ENCODE assay signal across 8 mouse cellular contexts in genomic region chr6:128424269-128425019, GRCm38 (mm10). TPM values are rescaled to one million over a fixed set of nuclear protein-coding genes. Genes with fewer than 3 reads are reported as not detected.
DNase-seq lines count a peak whose midpoint lies in the region; ATAC-seq and TF ChIP-seq lines count a peak whose summit lies in the region.

Gene Itfg2 (minus strand): TSS chr6:128424931.

- H3K4me2 ChIP-seq in heart, embryonic 12.5 days, result peak within 1 kb of the TSS; percentile 82
- H3K4me2 ChIP-seq in kidney, postnatal 0 days (ENCODE audit: low read length), result peak within 1 kb of the TSS; percentile 76
- peak within 1 kb of the TSS; percentile 78 for H3K4me2 ChIP-seq in liver, embryonic 11.5 days
- H3K4me2 ChIP-seq in stomach, embryonic 14.5 days (replicated peaks; ENCODE audit: low read depth, low read length), result peak within 1 kb of the TSS; percentile 70

- no peak for TF ChIP-seq CTCF in C2C12 (IDR thresholded peaks at IDR 0.05; ENCODE audit: control insufficient read depth, insufficient read depth, insufficient read length)
- TF ChIP-seq CTCF in brain, embryonic 14.5 days (IDR thresholded peaks at IDR 0.05; ENCODE audit: borderline replicate concordance, extremely low read depth, insufficient read depth, insufficient read length), result no peak
- TF ChIP-seq CTCF in kidney, postnatal 0 days (IDR thresholded peaks at IDR 0.05; ENCODE audit: low read depth), result no peak

- peak within 1 kb of the TSS; percentile 61 for H3K4me3 ChIP-seq in C2C12 (ENCODE audit: insufficient read depth, poor library complexity, severe bottlenecking)
- peak within 1 kb of the TSS; percentile 98 for H3K4me3 ChIP-seq in erythroblast, embryonic 14.5 days (replicated peaks)
- peak within 1 kb of the TSS; percentile 69 for H3K4me3 ChIP-seq in heart, embryonic 12.5 days
- H3K4me3 ChIP-seq in kidney, postnatal 0 days (replicated peaks; ENCODE audit: low read depth, low read length), result peak within 1 kb of the TSS; percentile 60
- H3K4me3 ChIP-seq in liver, embryonic 11.5 days (ENCODE audit: low read depth, low read length), result peak within 1 kb of the TSS; percentile 67
- H3K4me3 ChIP-seq in stomach, embryonic 14.5 days (ENCODE audit: low read depth, low read length), result peak within 1 kb of the TSS; percentile 60

- peak within 1 kb of the TSS; percentile 87 for H3ac ChIP-seq in C2C12 (ENCODE audit: control insufficient read depth, insufficient read length, low read depth)

- no peaks in the 10 kb centered on the region for H3K27me3 ChIP-seq in C2C12 (ENCODE audit: control insufficient read depth, insufficient read depth, insufficient read length)
- H3K27me3 ChIP-seq in erythroblast, embryonic 14.5 days (ENCODE audit: control insufficient read depth), result no peaks in the 10 kb centered on the region
- no peaks in the 10 kb centered on the region for H3K27me3 ChIP-seq in heart, embryonic 12.5 days (replicated peaks)
- H3K27me3 ChIP-seq in kidney, postnatal 0 days (ENCODE audit: insufficient read depth, low read length), result no peaks in the 10 kb centered on the region
- no peaks in the 10 kb centered on the region for H3K27me3 ChIP-seq in liver, embryonic 11.5 days (replicated peaks; ENCODE audit: control insufficient read depth, insufficient read depth, low read length)
- H3K27me3 ChIP-seq in stomach, embryonic 14.5 days (ENCODE audit: control insufficient read depth, insufficient read depth, low read length), result no peaks in the 10 kb centered on the region

- WGBS in heart, embryonic 12.5 days, result under 1% methylated on average over 42 of the region's 42 CpGs
- WGBS in kidney, postnatal 0 days, result under 1% methylated on average over 42 of the region's 42 CpGs
- WGBS in liver, embryonic 11.5 days, result under 1% methylated on average over 42 of the region's 42 CpGs
- WGBS in stomach, embryonic 14.5 days, result 0% methylated on average over 42 of the region's 42 CpGs

- peak; percentile 39; the same call in 1 of the 2 replicates for TF ChIP-seq POLR2A in brain, embryonic 14.5 days (IDR thresholded peaks at IDR 0.05; ENCODE audit: borderline replicate concordance, extremely low read depth, insufficient read depth, insufficient read length, poor library complexity, severe bottlenecking)

- peaks cover 26% of the 10 kb centered on the region for H3K79me3 ChIP-seq in C2C12 (ENCODE audit: low read depth)

- peak within 1 kb of the TSS; percentile 92 for H3K27ac ChIP-seq in heart, embryonic 12.5 days (ENCODE audit: poor library complexity, severe bottlenecking)
- H3K27ac ChIP-seq in kidney, postnatal 0 days, result peak within 1 kb of the TSS; percentile 90
- H3K27ac ChIP-seq in liver, embryonic 11.5 days (ENCODE audit: low read depth, low read length), result peak within 1 kb of the TSS; percentile 93
- peak within 1 kb of the TSS; percentile 90 for H3K27ac ChIP-seq in stomach, embryonic 14.5 days (ENCODE audit: low read length)

- H3K9me3 ChIP-seq in erythroblast, embryonic 14.5 days (ENCODE audit: control insufficient read depth, low read length), result no peaks in the 10 kb centered on the region
- no peaks in the 10 kb centered on the region for H3K9me3 ChIP-seq in heart, embryonic 12.5 days (replicated peaks)
- no peaks in the 10 kb centered on the region for H3K9me3 ChIP-seq in kidney, postnatal 0 days (replicated peaks; ENCODE audit: low read length)
- no peaks in the 10 kb centered on the region for H3K9me3 ChIP-seq in liver, embryonic 11.5 days (ENCODE audit: control insufficient read depth, low read length)
- H3K9me3 ChIP-seq in stomach, embryonic 14.5 days (ENCODE audit: control insufficient read depth, low read depth, low read length), result no peaks in the 10 kb centered on the region

- DNase-seq in brain, embryonic 14.5 days (ENCODE audit: low read depth), result peak; percentile 98
- DNase-seq in kidney, postnatal 0 days (ENCODE audit: low spot score), result peak; percentile 98
- peak; percentile 96 for DNase-seq in liver, embryonic 11.5 days (ENCODE audit: low spot score)
- DNase-seq in naive thymus-derived CD4-positive, alpha-beta T cell, adult 2 months (ENCODE audit: low read depth), result peak; percentile 99

- H3K9ac ChIP-seq in heart, embryonic 12.5 days, result peak within 1 kb of the TSS; percentile 71
- peak within 1 kb of the TSS; percentile 70 for H3K9ac ChIP-seq in kidney, postnatal 0 days (ENCODE audit: low read depth, low read length)
- H3K9ac ChIP-seq in liver, embryonic 11.5 days (ENCODE audit: low read depth, low read length), result peak within 1 kb of the TSS; percentile 84
- H3K9ac ChIP-seq in stomach, embryonic 14.5 days (replicated peaks; ENCODE audit: low read depth, low read length), result peak within 1 kb of the TSS; percentile 63

- peak; percentile 95 for ATAC-seq in heart, embryonic 12.5 days (ENCODE audit: insufficient number of reproducible peaks, low FRiP score)
- ATAC-seq in kidney, postnatal 0 days (replicated peaks; ENCODE audit: low FRiP score, low read depth), result peak; percentile 94
- peak; percentile 90 for ATAC-seq in liver, embryonic 11.5 days (replicated peaks; ENCODE audit: low FRiP score)
- peak; percentile 94 for ATAC-seq in stomach, embryonic 14.5 days (ENCODE audit: insufficient number of reproducible peaks, insufficient read depth, low FRiP score, low read depth)

- peaks cover 14% of the 10 kb centered on the region for H3K36me3 ChIP-seq in C2C12 (ENCODE audit: control insufficient read depth, insufficient read depth)
- peaks cover 24% of the 10 kb centered on the region for H3K36me3 ChIP-seq in erythroblast, embryonic 14.5 days (ENCODE audit: control insufficient read depth)
- peaks cover 23% of the 10 kb centered on the region for H3K36me3 ChIP-seq in heart, embryonic 12.5 days
- H3K36me3 ChIP-seq in kidney, postnatal 0 days (ENCODE audit: insufficient read depth, low read length), result no peaks in the 10 kb centered on the region
- peaks cover 8% of the 10 kb centered on the region; the same call in 1 of the 2 replicates for H3K36me3 ChIP-seq in liver, embryonic 11.5 days (ENCODE audit: control insufficient read depth, insufficient read depth, low read length)
- H3K36me3 ChIP-seq in stomach, embryonic 14.5 days (ENCODE audit: control insufficient read depth, insufficient read depth, low read length), result peaks cover 11% of the 10 kb centered on the region

- peaks cover 45% of the 10 kb centered on the region for H3K79me2 ChIP-seq in C2C12 (ENCODE audit: control insufficient read depth, insufficient read depth)

- peaks cover 42% of the 10 kb centered on the region for H3K4me1 ChIP-seq in erythroblast, embryonic 14.5 days (ENCODE audit: control insufficient read depth)
- peaks cover 16% of the 10 kb centered on the region for H3K4me1 ChIP-seq in heart, embryonic 12.5 days (replicated peaks)
- 0 out of 2 replicates have a peak, but pooled peaks cover 6% of the 10 kb centered on the region for H3K4me1 ChIP-seq in kidney, postnatal 0 days (replicated peaks; ENCODE audit: insufficient read depth, low read length)
- H3K4me1 ChIP-seq in liver, embryonic 11.5 days (replicated peaks; ENCODE audit: control insufficient read depth, insufficient read depth, low read length), result peaks cover 6% of the 10 kb centered on the region; the same call in 1 of the 2 replicates
- 0 out of 2 replicates have a peak, but pooled peaks cover 3% of the 10 kb centered on the region for H3K4me1 ChIP-seq in stomach, embryonic 14.5 days (ENCODE audit: control insufficient read depth, insufficient read depth, low read length)

TF ChIP-seq in C2C12, 6 proteins besides CTCF, POLR2A, EP300 and RAD21:
- TF ChIP-seq FOSL1 (IDR thresholded peaks at IDR 0.05; ENCODE audit: insufficient read depth, low read length, poor library complexity, severe bottlenecking) (no peak), MYOG (IDR thresholded peaks at IDR 0.05; ENCODE audit: control insufficient read depth, extremely low read depth, insufficient read length) (no peak), MYOD1 (IDR thresholded peaks at IDR 0.05; ENCODE audit: control insufficient read depth, insufficient read length, low read depth) (no peak), USF1 (IDR thresholded peaks at IDR 0.05; ENCODE audit: low read depth) (no peak), CEBPB (IDR thresholded peaks at IDR 0.05; ENCODE audit: low read depth) (no peak), MAX (IDR thresholded peaks at IDR 0.05) (peak; percentile 95)
TF ChIP-seq in C2C12: peak in this region for 1.

RNA-seq across cellular contexts. Expression of gene Itfg2, which starts in this region (rescaled TPM):
- polyA plus RNA-seq in C2C12 (2012; fragmentation: generic; extraction: Trizol), result 28.9 TPM
- 36.1 and 42.2 TPM in 2 replicates for polyA plus RNA-seq in brain, embryonic 14.5 days (2012; rRNA removed)
- polyA plus RNA-seq in erythroblast, embryonic 14.5 days (2012), result 1.9 TPM in 2 replicates
- 28.4 and 29.1 TPM in 2 replicates for polyA plus RNA-seq in heart, embryonic 12.5 days (2016; fragmentation: Nextera tagmentation; extraction: Ambion mirVana)
- 19.1 and 22.5 TPM in 2 replicates for polyA plus RNA-seq in kidney, postnatal 0 days (2015; fragmentation: Nextera tagmentation; extraction: Ambion mirVana)
- polyA plus RNA-seq in liver, embryonic 11.5 days (2014; fragmentation: Nextera tagmentation; extraction: Ambion mirVana), result 30.1 and 32.8 TPM in 2 replicates
- polyA plus RNA-seq in stomach, embryonic 14.5 days (2014; fragmentation: Nextera tagmentation; extraction: Ambion mirVana), result 33.4 and 39.0 TPM in 2 replicates

Comparison
In these comparisons a context has a peak if more than half of its experiments do, and no peak if none do; other contexts are left out.
1. Peak in every context shown above with its lines: DNase-seq, ATAC-seq, H3K4me3 ChIP-seq and H3K27ac ChIP-seq.